Comparison of ENCODE assay signal across 14 mouse cellular contexts in the genomic region with DNA sequence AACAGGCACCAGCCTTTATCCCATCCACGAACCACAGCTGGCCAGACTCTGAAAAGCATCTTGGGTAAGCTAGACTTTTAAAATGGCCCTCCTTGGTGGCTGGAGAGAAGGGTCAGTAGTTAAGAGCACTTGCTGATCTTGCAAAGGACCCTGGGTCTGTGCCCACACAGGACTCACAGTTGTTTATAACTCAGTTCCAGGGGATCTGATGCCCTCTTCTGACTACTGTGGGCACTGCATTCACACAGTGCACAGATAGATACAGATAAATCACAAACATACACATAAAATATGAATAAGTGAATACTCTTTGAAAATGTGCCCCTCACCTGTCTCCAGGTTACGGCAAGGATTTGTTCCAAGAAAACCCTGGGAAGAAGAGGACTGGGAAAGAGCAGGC.
DNase-seq lines count a peak whose midpoint lies in the region; ATAC-seq and TF ChIP-seq lines count a peak whose summit lies in the region.
"Had no signal": no experiment of that assay in that cellular context is flagged by ENCODE, and none has a peak within 500 bp of the region (broad histone marks: within the 10 kb centered on the region; RNA-seq: fewer than 3 reads in every experiment).

No protein-coding gene starts in this region.

- DNase-seq in kidney, adult 18-20 months, result peak; percentile 11
- no peak for DNase-seq in lung, embryonic 14.5 days
- no peak for DNase-seq in lung, postnatal 10 days
- peak; percentile 35 for DNase-seq in ES-CJ7 (ENCODE audit: low read depth, low spot score)
- peak; percentile 70 for DNase-seq in thymus, postnatal 14 days
- no peak for DNase-seq in embryonic facial prominence, embryonic 10.5 days (ENCODE audit: low spot score)
- no peak for DNase-seq in urinary bladder, postnatal 36 days (ENCODE audit: low spot score in 2 of 2)
- DNase-seq: cerebellum, adult 11 months; gastrocnemius, postnatal 10 days; heart, postnatal 14 days had no signal

- H3K9ac ChIP-seq in kidney, embryonic 14.5 days (ENCODE audit: low read depth, low read length), result no peak overlapping the region
- no peak overlapping the region for H3K9ac ChIP-seq in lung, embryonic 14.5 days
- H3K9ac ChIP-seq: liver, embryonic 15.5 days; midbrain, embryonic 15.5 days had no signal

- ATAC-seq in kidney, embryonic 14.5 days (ENCODE audit: low FRiP score, low TSS enrichment), result no peak
- ATAC-seq in lung, embryonic 14.5 days (ENCODE audit: insufficient read depth), result no peak
- ATAC-seq: forebrain, embryonic 14.5 days; midbrain, embryonic 15.5 days had no signal

- WGBS in kidney, embryonic 14.5 days, result 85% methylated on average over 2 of the region's 2 CpGs
- 83% methylated on average over 2 of the region's 2 CpGs for WGBS in lung, embryonic 14.5 days
- 90% methylated on average over 2 of the region's 2 CpGs for WGBS in embryonic facial prominence, embryonic 10.5 days

- no peaks in the 10 kb centered on the region for H3K9me3 ChIP-seq in kidney, embryonic 14.5 days (ENCODE audit: control insufficient read depth, low read length)
- no peaks in the 10 kb centered on the region for H3K9me3 ChIP-seq in lung, embryonic 14.5 days (ENCODE audit: low read depth, low read length)
- H3K9me3 ChIP-seq in embryonic facial prominence, embryonic 10.5 days, result no peaks in the 10 kb centered on the region
- H3K9me3 ChIP-seq: liver, embryonic 15.5 days; midbrain, embryonic 15.5 days had no signal

- H3K4me3 ChIP-seq in kidney, embryonic 14.5 days (ENCODE audit: low read length), result no peak overlapping the region
- H3K4me3 ChIP-seq in lung, embryonic 14.5 days (ENCODE audit: low read depth, low read length), result no peak overlapping the region
- no peak overlapping the region for H3K4me3 ChIP-seq in embryonic facial prominence, embryonic 10.5 days
- H3K4me3 ChIP-seq: liver, embryonic 15.5 days; midbrain, embryonic 15.5 days had no signal

- H3K4me1 ChIP-seq in kidney, embryonic 14.5 days (ENCODE audit: control insufficient read depth, insufficient read depth, low read length), result no peaks in the 10 kb centered on the region
- no peaks in the 10 kb centered on the region for H3K4me1 ChIP-seq in lung, embryonic 14.5 days (ENCODE audit: insufficient read depth)
- H3K4me1 ChIP-seq in embryonic facial prominence, embryonic 10.5 days, result peaks cover under 1% of the 10 kb centered on the region; the same call in 1 of the 2 replicates
- H3K4me1 ChIP-seq: liver, embryonic 15.5 days; midbrain, embryonic 15.5 days had no signal

- H3K4me2 ChIP-seq in kidney, embryonic 14.5 days (replicated peaks; ENCODE audit: low read depth, low read length), result no peak overlapping the region
- no peak overlapping the region for H3K4me2 ChIP-seq in lung, embryonic 14.5 days
- H3K4me2 ChIP-seq: liver, embryonic 15.5 days; midbrain, embryonic 15.5 days had no signal

- peaks cover 5% of the 10 kb centered on the region; the same call in 1 of the 2 replicates for H3K36me3 ChIP-seq in kidney, embryonic 14.5 days (ENCODE audit: control insufficient read depth, insufficient read depth, low read length)
- no peaks in the 10 kb centered on the region for H3K36me3 ChIP-seq in lung, embryonic 14.5 days (ENCODE audit: insufficient read depth)
- no peaks in the 10 kb centered on the region for H3K36me3 ChIP-seq in embryonic facial prominence, embryonic 10.5 days (replicated peaks)
- H3K36me3 ChIP-seq: liver, embryonic 15.5 days; midbrain, embryonic 15.5 days had no signal

- no peaks in the 10 kb centered on the region for H3K27me3 ChIP-seq in kidney, embryonic 14.5 days (ENCODE audit: control insufficient read depth, insufficient read depth, low read length)
- no peaks in the 10 kb centered on the region for H3K27me3 ChIP-seq in lung, embryonic 14.5 days (ENCODE audit: insufficient read depth, low read length)
- H3K27me3 ChIP-seq in embryonic facial prominence, embryonic 10.5 days (replicated peaks; ENCODE audit: low read depth, poor library complexity, severe bottlenecking), result no peaks in the 10 kb centered on the region
- H3K27me3 ChIP-seq: liver, embryonic 15.5 days; midbrain, embryonic 15.5 days had no signal

- peak; percentile 35 for TF ChIP-seq CTCF in lung, embryonic 14.5 days (IDR thresholded peaks at IDR 0.05; ENCODE audit: low read depth)

- no peak overlapping the region for H3K27ac ChIP-seq in kidney, embryonic 14.5 days (ENCODE audit: low read depth, low read length)
- no peak overlapping the region for H3K27ac ChIP-seq in lung, embryonic 14.5 days (ENCODE audit: low read depth)
- H3K27ac ChIP-seq in embryonic facial prominence, embryonic 10.5 days (replicated peaks), result no peak overlapping the region
- H3K27ac ChIP-seq: liver, embryonic 15.5 days; midbrain, embryonic 15.5 days had no signal

Comparison
In these comparisons a context has a peak if more than half of its experiments do, and no peak if none do; other contexts are left out.
1. DNase-seq: peak in kidney, adult 18-20 months (single experiment), ES-CJ7 (single experiment) and thymus, postnatal 14 days (single experiment); none in lung, embryonic 14.5 days (single experiment), lung, postnatal 10 days (single experiment), embryonic facial prominence, embryonic 10.5 days (single experiment) and urinary bladder, postnatal 36 days (0 of 2).